Mouse (Mus musculus) layer of hippocampus, postnatal 10 days (tissue): ENCODE data around the gene Endog. TPM values are rescaled to one million over a fixed set of nuclear protein-coding genes. Genes with fewer than 3 reads are reported as not detected.

ENCODE experiments used
- DNase-seq, 2 experiments: peaks; one replicate each; pipeline ENCODE4 v3.0.0; 2021; ENCODE audit warnings: low spot score in 2 of 2
- total RNA-seq, 2 experiments: library from RNA; stranded (reverse); gene quantifications; 2 replicates each; pipeline ENCODE4 v1.2.3; 2021

Endog gene
- total RNA-seq, 2 experiments from 2014 or later: 23.4 to 24.6 TPM

- no peak for DNase-seq
Measured at GRCm38 (mm10) chr2:30207401-30207800, 36.1 kb downstream of the Endog start.

- no peak for DNase-seq
Measured at GRCm38 (mm10) chr2:30207886-30208285, 36.6 kb downstream of the Endog start.

- no peak for DNase-seq
Measured at GRCm38 (mm10) chr2:30211408-30212168, 40.3 kb downstream of the Endog start.

- no peak for DNase-seq
Measured at GRCm38 (mm10) chr2:30212169-30212545, 40.9 kb downstream of the Endog start.

DNA sequence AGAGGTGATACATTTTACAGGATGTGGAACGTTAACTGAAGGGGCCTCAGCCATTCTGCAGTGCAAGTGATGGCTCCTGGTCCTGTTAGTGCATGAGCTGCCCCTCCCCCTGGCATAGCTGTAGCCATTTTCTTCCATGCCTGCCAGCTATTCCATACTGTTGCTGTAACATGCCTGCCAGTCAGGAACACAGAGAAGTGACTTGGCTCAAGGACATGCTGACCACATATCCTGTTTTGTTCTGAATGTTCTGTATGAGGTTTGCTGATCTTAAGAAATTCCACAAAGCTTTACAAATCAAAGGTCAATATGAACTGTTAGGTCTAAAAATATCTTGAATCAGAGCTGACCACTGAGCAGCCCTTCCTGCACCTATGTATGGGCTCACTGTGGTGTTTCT lies 41.7 kb downstream of the Endog start:
- DNase-seq: no peak

GRCm38 (mm10) chr2:30214745-30215144 lies 43.5 kb downstream of the Endog start:
- DNase-seq: no peak

DNA sequence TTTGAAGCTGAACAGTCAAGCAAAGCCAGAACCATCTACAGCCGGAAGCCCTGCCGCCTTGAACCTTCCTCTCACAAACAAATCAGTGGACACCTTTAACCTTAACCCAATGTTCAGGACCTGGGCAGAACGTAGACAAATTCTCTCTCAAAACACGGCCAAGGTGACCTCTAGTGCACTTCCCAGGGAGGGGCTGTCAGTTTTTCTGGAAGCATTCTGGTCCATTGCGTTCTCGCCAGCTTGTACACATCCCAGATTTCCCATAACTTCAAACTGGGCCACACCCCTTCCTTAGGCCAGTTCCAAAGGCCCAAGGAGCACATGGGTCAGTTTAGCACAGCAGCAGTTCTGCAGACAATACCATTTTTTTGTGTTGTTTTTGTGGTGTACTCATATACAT lies 44.2 kb downstream of the Endog start:
- no peak for DNase-seq

DNA sequence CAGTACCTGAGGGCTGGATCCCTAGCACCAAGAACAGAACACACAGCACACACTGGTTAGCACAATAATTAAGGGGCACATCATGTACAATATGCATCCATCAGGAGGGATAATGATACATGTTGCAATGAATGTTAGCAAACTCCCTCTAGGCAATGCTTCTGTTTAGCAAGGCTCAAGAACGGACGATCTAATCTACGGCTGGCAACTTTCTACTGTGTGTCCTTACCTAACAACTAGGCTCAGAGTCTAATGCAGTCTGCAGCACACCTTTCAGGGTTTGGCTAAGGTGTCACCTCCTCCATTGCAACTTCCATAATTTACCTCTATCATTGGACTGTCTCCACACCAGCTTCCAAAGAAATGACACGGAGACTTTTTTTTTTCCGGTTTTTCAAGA lies 45.0 kb downstream of the Endog start:
- no peak for DNase-seq

Other genes starting within 250 kb of the Endog start
- 10 to 100 TPM; 43.4 to 45.0 TPM for gene Gle1, start 236.1 kb upstream of the Endog start, total RNA-seq
- gene Sptan1, start 205.9 kb upstream of the Endog start, total RNA-seq: 1,000 to 10,000 TPM in 1 of 2 experiments, 100 to 1,000 TPM in 1; 939 to 1,018 TPM
- 10 to 100 TPM; 42.2 to 46.3 TPM for gene Wdr34, start 122.6 kb upstream of the Endog start, total RNA-seq
- 100 to 1,000 TPM; 231 to 233 TPM for gene Set, start 114.1 kb upstream of the Endog start, total RNA-seq
- gene Pkn3, start 93.8 kb upstream of the Endog start, total RNA-seq: 1 to 10 TPM; 1.8 to 2.2 TPM
- 10 to 100 TPM; 19.6 to 19.7 TPM for gene Zdhhc12, start 77.8 kb upstream of the Endog start, total RNA-seq
- 100 to 1,000 TPM; 121 to 126 TPM for gene Zer1, start 46.9 kb upstream of the Endog start, total RNA-seq
- 10 to 100 TPM; 72.6 to 73.5 TPM for gene Tbc1d13, start 37.7 kb upstream of the Endog start, total RNA-seq
- 10 to 100 TPM; 31.2 to 35.3 TPM for gene Spout1, start 7.0 kb downstream of the Endog start, total RNA-seq
- 10 to 100 TPM; 16.4 to 17.6 TPM for gene Kyat1, start 34.4 kb downstream of the Endog start, total RNA-seq
- 10 to 100 TPM; 54.0 to 55.9 TPM for gene Lrrc8a, start 66.2 kb downstream of the Endog start, total RNA-seq
- 1 to 10 TPM; 5.8 to 7.2 TPM for gene Gm28035, start 69.1 kb downstream of the Endog start, total RNA-seq
- gene Phyhd1, start 94.7 kb downstream of the Endog start, total RNA-seq: 10 to 100 TPM; 16.9 to 19.2 TPM
- gene Gm28038, start 109.5 kb downstream of the Endog start, total RNA-seq: not detected
- gene Dolk, start 114.8 kb downstream of the Endog start, total RNA-seq: 10 to 100 TPM; 23.8 to 24.4 TPM
- 10 to 100 TPM; 24.6 to 30.1 TPM for gene Nup188, start 114.9 kb downstream of the Endog start, total RNA-seq
- 100 to 1,000 TPM; 209 to 233 TPM for gene Sh3glb2, start 187.8 kb downstream of the Endog start, total RNA-seq
- 100 to 1,000 TPM; 101 to 112 TPM for gene Miga2, start 192.7 kb downstream of the Endog start, total RNA-seq
- 10 to 100 TPM; 31.7 to 37.4 TPM for gene Dolpp1, start 220.8 kb downstream of the Endog start, total RNA-seq
- gene Crat, start 244.3 kb downstream of the Endog start, total RNA-seq: 10 to 100 TPM; 39.0 to 41.9 TPM
- 100 to 1,000 TPM; 144 to 159 TPM for gene Ptpa, start 244.5 kb downstream of the Endog start, total RNA-seq